Mouse (Mus musculus) layer of hippocampus, adult 2 months (tissue): Measurements from ENCODE around the gene Denr. TPM values are rescaled to one million over a fixed set of nuclear protein-coding genes. Genes with fewer than 3 reads are reported as not detected.

ENCODE experiments used
- DNase-seq, 2 experiments: peaks; one replicate each; pipeline ENCODE4 v3.0.0; 2022; ENCODE audit warnings: low spot score in 2 of 2
- H3K27ac ChIP-seq: fragments of 200-600 bp; 2 replicates; pipeline ENCODE4 v1.8.1; 2022
- H3K4me3 ChIP-seq: fragments of 200-600 bp; 2 replicates; pipeline ENCODE4 v1.8.1; 2022; ENCODE audit warnings: mild to moderate bottlenecking
- CTCF ChIP-seq: fragments of 200-600 bp; conservative IDR thresholded peaks from 2 replicates; pipeline ENCODE4 v1.8.1; 2022; ENCODE audit warnings: antibody characterized with exemption, mild to moderate bottlenecking, moderate library complexity
- total RNA-seq, 2 experiments: library from RNA; stranded (reverse); gene quantifications; 2 replicates each; pipeline ENCODE4 v1.2.3; 2021

The Denr gene
- total RNA-seq, 2 experiments from 2014 or later, result 64.7 to 66.7 TPM

- H3K27ac ChIP-seq, result no peak overlapping the region
- DNase-seq, result no peak
- no peak overlapping the region for H3K4me3 ChIP-seq
- TF ChIP-seq CTCF, result no peak
Measured at GRCm38 (mm10) chr5:123886365-123886764, 20.6 kb upstream of the Denr start.

- DNase-seq, result no peak
- TF ChIP-seq CTCF, result no peak
- no peak overlapping the region for H3K4me3 ChIP-seq
- no peak overlapping the region for H3K27ac ChIP-seq
Measured at GRCm38 (mm10) chr5:123890312-123890711, 16.7 kb upstream of the Denr start.

- Histone ChIP-seq H3K4me3 (no peak overlapping the region), H3K27ac (no peak overlapping the region)
- TF ChIP-seq CTCF, result no peak
- DNase-seq, result no peak
Measured at GRCm38 (mm10) chr5:123890987-123891386, 16.0 kb upstream of the Denr start.

GRCm38 (mm10) chr5:123891669-123892068, 15.3 kb upstream of the Denr start:
- TF ChIP-seq CTCF, result no peak
- Histone ChIP-seq H3K27ac (no peak overlapping the region), H3K4me3 (peak overlapping the region; percentile 28; the same call in 1 of the 2 replicates)
- DNase-seq, result peak in 1 of 2 experiments; percentile 65

- no peak for TF ChIP-seq CTCF
- Histone ChIP-seq H3K4me3 (no peak overlapping the region), H3K27ac (no peak overlapping the region)
- no peak for DNase-seq
Measured at GRCm38 (mm10) chr5:123893520-123893919, 13.5 kb upstream of the Denr start.

- no peak overlapping the region for H3K4me3 ChIP-seq
- no peak for TF ChIP-seq CTCF
- no peak overlapping the region for H3K27ac ChIP-seq
- DNase-seq, result no peak
Measured at GRCm38 (mm10) chr5:123896395-123896794, 10.6 kb upstream of the Denr start.

GRCm38 (mm10) chr5:123897352-123897751, 9.6 kb upstream of the Denr start:
- DNase-seq, result no peak
- no peak for TF ChIP-seq CTCF
- H3K4me3 ChIP-seq, result no peak overlapping the region
- no peak overlapping the region for H3K27ac ChIP-seq

- no peak for DNase-seq
- TF ChIP-seq CTCF, result peak; percentile 35
- no peak overlapping the region for H3K27ac ChIP-seq
- H3K4me3 ChIP-seq, result no peak overlapping the region
Measured at GRCm38 (mm10) chr5:123904059-123904672, 2.8 kb upstream of the Denr start.

- TF ChIP-seq CTCF, result no peak
- DNase-seq, result no peak
- Histone ChIP-seq H3K27ac (peak overlapping the region; percentile 74), H3K4me3 (peak overlapping the region; percentile 54)
Measured at GRCm38 (mm10) chr5:123906146-123906975, 614 bp upstream of the Denr start.

GRCm38 (mm10) chr5:123907631-123907977, 629 bp downstream of the Denr start:
- peak overlapping the region; percentile 87 for H3K4me3 ChIP-seq
- peak overlapping the region; percentile 94 for H3K27ac ChIP-seq
- TF ChIP-seq CTCF, result no peak
- no peak for DNase-seq

GRCm38 (mm10) chr5:123914852-123915251, 7.9 kb downstream of the Denr start:
- no peak for TF ChIP-seq CTCF
- DNase-seq, result no peak
- H3K4me3 ChIP-seq, result no peak overlapping the region
- no peak overlapping the region for H3K27ac ChIP-seq

- no peak overlapping the region for H3K27ac ChIP-seq
- no peak overlapping the region for H3K4me3 ChIP-seq
- TF ChIP-seq CTCF, result no peak
- peak in 1 of 2 experiments; percentile 10 for DNase-seq
Measured at GRCm38 (mm10) chr5:123922112-123922511, 15.1 kb downstream of the Denr start.

GRCm38 (mm10) chr5:123927118-123927517, 20.1 kb downstream of the Denr start, which contains the start of gene Gm43518:
TSS of gene Gm43518 (plus strand) at chr5:123927418.
- no peak within 1 kb of the TSS for H3K4me3 ChIP-seq
- H3K27ac ChIP-seq, result no peak within 1 kb of the TSS
- peak in 1 of 2 experiments; percentile 1 for DNase-seq
- TF ChIP-seq CTCF, result no peak
